Mouse (Mus musculus) MEL (cell line): ENCODE measurements around the gene Foxn3. TPM values are rescaled to one million over a fixed set of nuclear protein-coding genes. Genes with fewer than 3 reads are reported as not detected.

ENCODE experiments used
- DNase-seq: peaks from one replicate; pipeline ENCODE4 v3.0.0; 2011; ENCODE audit warnings: low read depth, low spot score
- H3K27ac ChIP-seq: 2 replicates; pipeline ENCODE4 v1.5.1; 2012; ENCODE audit warnings: low read depth, mild to moderate bottlenecking, control low read depth, low read length, moderate library complexity; ENCODE audit not compliant: control insufficient read depth
- H3K27me3 ChIP-seq, 2 experiments: fragments of 150-350 bp in 1 of 2; sonication (generic) in 1 of 2; 2 replicates each; pipeline ENCODE4 v1.6.1; 2012; ENCODE audit warnings: low read length in 2 of 2, mild to moderate bottlenecking in 2 of 2, improper control_type of control experiment in 1 of 2, moderate library complexity in 1 of 2; ENCODE audit not compliant: insufficient read depth in 2 of 2, control insufficient read depth in 1 of 2
- H3K36me3 ChIP-seq, 2 experiments: 2 replicates each; pipeline ENCODE4 v1.6.1; 2012 to 2014; ENCODE audit warnings: low read length in 2 of 2, improper control_type of control experiment in 1 of 2, inconsistent platforms in 1 of 2, mild to moderate bottlenecking in 1 of 2; ENCODE audit not compliant: insufficient read depth in 2 of 2, control insufficient read depth in 1 of 2
- H3K4me1 ChIP-seq, 2 experiments: fragments of 150-350 bp in 1 of 2; sonication (generic) in 1 of 2; 2 replicates each; pipeline ENCODE4 v1.6.1; 2012; ENCODE audit warnings: low read length in 2 of 2, improper control_type of control experiment in 1 of 2, mild to moderate bottlenecking in 1 of 2; ENCODE audit not compliant: insufficient read depth in 2 of 2, control insufficient read depth in 1 of 2
- H3K4me3 ChIP-seq, 2 experiments: fragments of 150-350 bp in 1 of 2; sonication (generic) in 1 of 2; 2 replicates each; pipeline ENCODE4 v1.5.1; 2012; ENCODE audit warnings: low read depth in 2 of 2, low read length in 2 of 2, mild to moderate bottlenecking in 2 of 2, moderate library complexity in 2 of 2, control low read depth in 1 of 2, improper control_type of control experiment in 1 of 2; ENCODE audit not compliant: control insufficient read depth in 1 of 2, insufficient read depth in 1 of 2
- H3K79me2 ChIP-seq: 2 replicates; pipeline ENCODE4 v1.6.1; 2012; ENCODE audit warnings: mild to moderate bottlenecking, low read length, moderate library complexity; ENCODE audit not compliant: control insufficient read depth, poor library complexity, insufficient read depth
- H3K9ac ChIP-seq: 2 replicates; pipeline ENCODE4 v1.6.1; 2012; ENCODE audit warnings: low read depth, mild to moderate bottlenecking, control low read depth, low read length, moderate library complexity; ENCODE audit not compliant: control insufficient read depth, poor library complexity, severe bottlenecking
- H3K9me3 ChIP-seq: fragments of 150-350 bp; sonication (generic); replicated peaks from 2 replicates; pipeline ENCODE4 v1.6.1; 2012; ENCODE audit warnings: mild to moderate bottlenecking, low read length, improper control_type of control experiment, moderate library complexity; ENCODE audit not compliant: insufficient read depth
- BHLHE40 ChIP-seq: IDR thresholded peaks from 2 replicates; pipeline ENCODE4 v1.6.1; 2012; ENCODE audit warnings: low read depth, mild to moderate bottlenecking, inconsistent platforms, low read length, improper control_type of control experiment, borderline replicate concordance
- CHD1 ChIP-seq: IDR thresholded peaks from 2 replicates; pipeline ENCODE4 v1.6.1; 2012; ENCODE audit warnings: low read depth, mild to moderate bottlenecking, inconsistent platforms, low read length, improper control_type of control experiment
- E2F4 ChIP-seq: IDR thresholded peaks from 2 replicates; pipeline ENCODE4 v1.6.1; 2011; ENCODE audit warnings: low read depth, low read length, improper control_type of control experiment, borderline replicate concordance
- ELF1 ChIP-seq: IDR thresholded peaks from 2 replicates; pipeline ENCODE4 v1.6.1; 2014; ENCODE audit warnings: low read depth, mild to moderate bottlenecking, inconsistent platforms, low read length, improper control_type of control experiment, moderate library complexity
- ETS1 ChIP-seq: IDR thresholded peaks from 2 replicates; pipeline ENCODE4 v1.6.1; 2012; ENCODE audit warnings: low read depth, mild to moderate bottlenecking, inconsistent platforms, low read length, improper control_type of control experiment, moderate library complexity
- GABPA ChIP-seq: IDR thresholded peaks from 2 replicates; pipeline ENCODE4 v1.6.1; 2012; ENCODE audit warnings: low read depth, mild to moderate bottlenecking, inconsistent platforms, low read length, improper control_type of control experiment, moderate library complexity
- GATA1 ChIP-seq: IDR thresholded peaks from 2 replicates; pipeline ENCODE4 v1.6.1; 2011; ENCODE audit warnings: low read depth, low read length, improper control_type of control experiment
- HCFC1 ChIP-seq: IDR thresholded peaks from 2 replicates; pipeline ENCODE4 v1.6.1; 2012; ENCODE audit warnings: low read depth, mild to moderate bottlenecking, inconsistent platforms, low read length, improper control_type of control experiment, moderate library complexity
- JUND ChIP-seq: IDR thresholded peaks from 2 replicates; pipeline ENCODE4 v1.6.1; 2011; ENCODE audit warnings: low read depth, mild to moderate bottlenecking, improper control_type of control experiment, low read length
- KAT2A ChIP-seq: conservative IDR thresholded peaks from 2 replicates; pipeline ENCODE4 v1.6.1; 2012; ENCODE audit warnings: low read depth, low read length, improper control_type of control experiment, inconsistent platforms
- MAX ChIP-seq: IDR thresholded peaks from 2 replicates; pipeline ENCODE4 v1.6.1; 2011; ENCODE audit warnings: low read length, improper control_type of control experiment
- MAZ ChIP-seq: IDR thresholded peaks from 2 replicates; pipeline ENCODE4 v1.6.1; 2012; ENCODE audit warnings: low read depth, mild to moderate bottlenecking, inconsistent platforms, low read length, improper control_type of control experiment
- MXI1 ChIP-seq: IDR thresholded peaks from 2 replicates; pipeline ENCODE4 v1.6.1; 2011; ENCODE audit warnings: mild to moderate bottlenecking, low read depth, low read length, improper control_type of control experiment
- MYB ChIP-seq: IDR thresholded peaks from 2 replicates; pipeline ENCODE4 v1.6.1; 2011; ENCODE audit warnings: mild to moderate bottlenecking, low read depth, low read length, improper control_type of control experiment
- MYC ChIP-seq: IDR thresholded peaks from 2 replicates; pipeline ENCODE4 v1.6.1; 2011; ENCODE audit warnings: low read depth, mild to moderate bottlenecking, low read length, improper control_type of control experiment, moderate library complexity
- NELFE ChIP-seq: IDR thresholded peaks from 2 replicates; pipeline ENCODE4 v1.6.1; 2011; ENCODE audit warnings: low read depth, low read length, improper control_type of control experiment
- POLR2AphosphoS2 ChIP-seq: IDR thresholded peaks from 2 replicates; pipeline ENCODE4 v1.6.1; 2011; ENCODE audit warnings: low read length, improper control_type of control experiment
- POLR2AphosphoS5 ChIP-seq: IDR thresholded peaks from 2 replicates; pipeline ENCODE4 v1.6.1; 2012; ENCODE audit warnings: low read depth, borderline replicate concordance, mild to moderate bottlenecking, inconsistent platforms, low read length, moderate library complexity, mixed read lengths
- RCOR1 ChIP-seq: IDR thresholded peaks from 2 replicates; pipeline ENCODE4 v1.6.1; 2012; ENCODE audit warnings: low read depth, mild to moderate bottlenecking, inconsistent platforms, low read length, improper control_type of control experiment
- TAL1 ChIP-seq: IDR thresholded peaks from 2 replicates; pipeline ENCODE4 v1.6.1; 2012; ENCODE audit warnings: mild to moderate bottlenecking, inconsistent platforms, low read length, moderate library complexity, mixed read lengths
- TCF12 ChIP-seq: IDR thresholded peaks from 2 replicates; pipeline ENCODE4 v1.6.1; 2014; ENCODE audit warnings: low read depth, mild to moderate bottlenecking, inconsistent platforms, low read length, improper control_type of control experiment, moderate library complexity
- UBTF ChIP-seq: IDR thresholded peaks from 2 replicates; pipeline ENCODE4 v1.6.1; 2012; ENCODE audit warnings: low read depth, mild to moderate bottlenecking, inconsistent platforms, low read length, improper control_type of control experiment, moderate library complexity, borderline replicate concordance; ENCODE audit not compliant: insufficient read depth
- USF1 ChIP-seq: IDR thresholded peaks from 2 replicates; pipeline ENCODE4 v1.6.1; 2014; ENCODE audit warnings: low read depth, mild to moderate bottlenecking, inconsistent platforms, low read length, improper control_type of control experiment, moderate library complexity
- ZC3H11A ChIP-seq: IDR thresholded peaks from 2 replicates; pipeline ENCODE4 v1.6.1; 2012; ENCODE audit warnings: low read depth, mild to moderate bottlenecking, inconsistent platforms, low read length, improper control_type of control experiment
- ZKSCAN1 ChIP-seq: IDR thresholded peaks from 2 replicates; pipeline ENCODE4 v1.6.1; 2012; ENCODE audit warnings: low read depth, mild to moderate bottlenecking, inconsistent platforms, low read length, improper control_type of control experiment, moderate library complexity
- ZMIZ1 ChIP-seq: IDR thresholded peaks from 2 replicates; pipeline ENCODE4 v1.6.1; 2012; ENCODE audit warnings: low read depth, mild to moderate bottlenecking, inconsistent platforms, low read length, improper control_type of control experiment, moderate library complexity
- ZNF384 ChIP-seq: IDR thresholded peaks from 2 replicates; pipeline ENCODE4 v1.6.1; 2012; ENCODE audit warnings: low read depth, mild to moderate bottlenecking, inconsistent platforms, low read length, improper control_type of control experiment
- polyA plus RNA-seq, 2 experiments: library from polyadenylated mRNA; stranded (reverse) in 1 of 2; unstranded in 1 of 2; fragments of >175 nt in 1 of 2; fragments of >200 nt in 1 of 2; gene quantifications; 2 replicates each; pipeline versions ENCODE4 v1.2.1 to v1.2.4; 2012; ENCODE audit warnings: low replicate concordance in 2 of 2, low read depth in 1 of 2; ENCODE audit not compliant: insufficient read length in 2 of 2, insufficient read depth in 1 of 2, missing spikeins in 1 of 2
- total RNA-seq: library from RNA; depleted of rRNA; stranded (reverse); fragments of 300-350 nt; gene quantifications from 2 replicates; pipeline ENCODE4 v1.2.3, GENCODE M21; 2012

The Foxn3 gene
- total and polyA plus RNA-seq, 3 experiments, result 15.5 to 22.8 TPM; not detected in 1

DNA sequence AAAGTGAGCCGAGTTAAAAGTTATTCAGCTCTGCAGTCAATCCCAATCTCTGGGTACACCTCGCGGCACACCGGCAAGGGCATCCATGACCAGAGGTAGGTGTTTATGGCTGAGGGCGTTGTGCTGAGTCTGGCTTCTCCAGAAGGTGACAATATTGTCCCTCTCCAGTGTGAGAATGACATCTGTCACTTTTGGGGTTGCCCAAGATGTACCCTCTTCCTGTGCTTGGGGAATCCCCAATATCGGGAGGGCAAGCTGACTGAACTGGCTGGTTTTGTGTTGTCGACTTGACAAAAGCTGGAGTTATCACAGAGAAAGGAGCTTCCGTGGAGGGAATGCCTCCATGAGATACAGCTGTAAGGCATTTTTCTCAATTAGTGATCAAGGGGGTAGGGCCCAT, 8.6 kb upstream of the Foxn3 start:
- H3K79me2 ChIP-seq, result no peaks in the 10 kb centered on the region
- no peaks in the 10 kb centered on the region for H3K27me3 ChIP-seq
- TF ChIP-seq GABPA (no peak), MYC (no peak), MAZ (no peak), POLR2AphosphoS5 (no peak), MXI1 (no peak), UBTF (no peak), MAX (no peak), ZKSCAN1 (no peak), TAL1 (no peak), ZMIZ1 (no peak), ZNF384 (no peak), KAT2A (no peak), JUND (no peak), TCF12 (no peak), GATA1 (no peak), NELFE (no peak), MYB (no peak), HCFC1 (no peak)
- no peaks in the 10 kb centered on the region for H3K9me3 ChIP-seq
- no peak overlapping the region for H3K4me3 ChIP-seq
- DNase-seq, result no peak
- H3K27ac ChIP-seq, result no peak overlapping the region
- no peaks in the 10 kb centered on the region for H3K4me1 ChIP-seq
- peaks cover 0 to 3% of the 10 kb centered on the region in 2 experiments; a peak in 1 of 4 replicates for H3K36me3 ChIP-seq
- no peak overlapping the region for H3K9ac ChIP-seq

DNA sequence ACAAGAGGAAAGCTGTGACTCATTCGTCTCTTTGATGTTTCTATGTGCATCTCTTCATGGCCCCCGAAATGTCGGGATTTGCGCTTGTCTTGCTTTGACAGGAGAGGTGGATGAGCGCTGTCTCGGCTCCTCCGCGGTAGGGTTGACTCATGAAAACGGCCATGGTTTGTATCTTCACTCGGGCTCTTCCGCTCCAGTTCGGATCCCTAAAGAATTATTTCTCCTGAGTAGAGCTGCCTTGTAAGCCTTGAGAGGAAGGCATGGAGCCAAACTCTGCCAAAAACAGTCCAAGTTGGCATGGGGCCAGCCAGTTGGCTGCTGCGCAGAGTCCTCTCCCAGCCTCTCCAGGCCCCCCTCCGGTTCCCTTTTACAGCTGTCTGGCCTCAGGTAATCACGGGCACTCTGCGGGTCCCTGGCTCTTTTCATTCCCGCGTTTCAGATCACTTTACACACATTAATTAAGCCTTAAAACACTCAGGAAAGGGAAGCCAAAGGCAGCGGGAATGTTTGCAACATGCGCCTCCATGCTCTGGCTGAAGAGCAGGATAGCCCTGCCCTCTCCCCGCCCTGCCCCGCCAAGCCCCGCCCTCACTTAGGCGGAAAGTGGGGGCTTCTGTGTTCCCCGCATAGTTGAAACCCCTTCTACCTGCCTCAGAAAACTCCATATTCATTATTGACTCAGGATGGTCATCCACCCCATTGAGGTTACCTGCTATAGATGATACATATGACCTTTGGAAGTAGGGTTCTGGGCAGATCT, 7.0 kb upstream of the Foxn3 start:
- no peak overlapping the region for H3K9ac ChIP-seq
- TF ChIP-seq CHD1, result no peak
- no peak for TF ChIP-seq TCF12
- no peak for TF ChIP-seq RCOR1
- no peak for TF ChIP-seq BHLHE40
- TF ChIP-seq POLR2AphosphoS2, result no peak
- TF ChIP-seq USF1, result no peak
- TF ChIP-seq ZKSCAN1, result no peak
- TF ChIP-seq ELF1, result no peak
- no peak for TF ChIP-seq E2F4
- TF ChIP-seq ZC3H11A, result no peak
- no peak for TF ChIP-seq ETS1
- TF ChIP-seq MAZ, result no peak
- no peak for TF ChIP-seq TAL1
- TF ChIP-seq ZNF384, result no peak
- TF ChIP-seq JUND, result no peak
- no peak for TF ChIP-seq GATA1
- no peaks in the 10 kb centered on the region for H3K27me3 ChIP-seq
- no peak overlapping the region for H3K4me3 ChIP-seq
- H3K36me3 ChIP-seq, result peaks cover 0 to 3% of the 10 kb centered on the region in 2 experiments; a peak in 1 of 4 replicates
- H3K27ac ChIP-seq, result no peak overlapping the region
- H3K9me3 ChIP-seq, result no peaks in the 10 kb centered on the region
- no peaks in the 10 kb centered on the region for H3K4me1 ChIP-seq
- H3K79me2 ChIP-seq, result no peaks in the 10 kb centered on the region
- DNase-seq, result no peak
